Mouse (Mus musculus): ENCODE data around the gene Fggy.

- TF ChIP-seq CTCF (IDR thresholded peaks at IDR 0.05; ENCODE audit: low read depth) (no peak), EP300 (IDR thresholded peaks at IDR 0.05; ENCODE audit: low read depth) (no peak)
These were observed 109.6 kb downstream of the Fggy start for GRCm38 (mm10) chr4:95666896-95667295.

Data from liver, embryonic 14.5 days (tissue).